Mouse (Mus musculus) bone marrow, adult 2 months (tissue): ENCODE data around the gene Cog4.

Experiments used
- CTCF ChIP-seq: fragments of 200-500 bp; IDR thresholded peaks from 2 replicates; pipeline ENCODE4 v1.5.1; 2011; ENCODE audit warnings: low read length, control low read depth; ENCODE audit not compliant: control insufficient read depth, insufficient read depth
- POLR2A ChIP-seq: fragments of 200-500 bp; IDR thresholded peaks from 2 replicates; pipeline ENCODE4 v1.6.1; 2011; ENCODE audit warnings: low read depth, mild to moderate bottlenecking, control low read depth, low read length, borderline replicate concordance; ENCODE audit not compliant: control insufficient read depth

- TF ChIP-seq POLR2A, result no peak
- TF ChIP-seq CTCF, result no peak
Observed at GRCm38 (mm10) chr8:110813081-110813812, 33.2 kb upstream of the Cog4 start.
